Mouse (Mus musculus): ENCODE measurements around the gene Gm10318. TPM values are rescaled to one million over a fixed set of nuclear protein-coding genes. Genes with fewer than 3 reads are reported as not detected.

Gene Gm10318
- polyA plus RNA-seq, 1 experiment from 2014 or later: not detected

DNA sequence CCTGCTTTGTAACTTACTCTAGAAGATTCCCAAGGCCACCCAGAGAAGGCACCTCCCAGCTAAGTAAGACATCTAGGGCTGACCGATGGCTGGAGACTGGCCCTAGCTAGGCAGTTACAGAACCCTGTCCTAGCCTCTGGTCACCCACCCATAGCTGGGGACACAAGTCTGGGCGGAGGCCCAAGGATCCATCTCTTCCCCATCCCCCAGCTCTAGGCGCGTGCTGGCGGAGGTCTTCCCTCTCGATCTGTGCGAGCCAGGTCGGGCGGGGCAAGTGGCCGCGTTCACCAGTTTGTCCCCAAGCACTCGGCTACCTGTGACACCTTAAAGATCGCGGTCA is 49.2 kb downstream of the Gm10318 start:
- H3K27me3 ChIP-seq (replicated peaks; ENCODE audit: control insufficient read depth, insufficient read depth, low read length): peaks cover 10% of the 10 kb centered on the region
- peak; percentile 3; the same call in 1 of the 2 replicates for ATAC-seq (replicated peaks; ENCODE audit: low FRiP score)
- no peaks in the 10 kb centered on the region for H3K9me3 ChIP-seq (ENCODE audit: control insufficient read depth, low read length)
- H3K36me3 ChIP-seq (ENCODE audit: control insufficient read depth, insufficient read depth, low read length): no peaks in the 10 kb centered on the region
- 0 out of 2 replicates have a peak, but pooled peaks cover 2% of the 10 kb centered on the region for H3K4me1 ChIP-seq (replicated peaks; ENCODE audit: control insufficient read depth, insufficient read depth, low read length)
- peak overlapping the region; percentile 81 for H3K4me2 ChIP-seq
- peak overlapping the region; percentile 62 for H3K4me3 ChIP-seq (ENCODE audit: low read depth, low read length)
- H3K27ac ChIP-seq (ENCODE audit: low read depth, low read length): no peak overlapping the region
- no peak for DNase-seq (ENCODE audit: low spot score)
- WGBS: 3% methylated on average over 14 of the region's 14 CpGs
- peak overlapping the region; percentile 52 for H3K9ac ChIP-seq (ENCODE audit: low read depth, low read length)

DNA sequence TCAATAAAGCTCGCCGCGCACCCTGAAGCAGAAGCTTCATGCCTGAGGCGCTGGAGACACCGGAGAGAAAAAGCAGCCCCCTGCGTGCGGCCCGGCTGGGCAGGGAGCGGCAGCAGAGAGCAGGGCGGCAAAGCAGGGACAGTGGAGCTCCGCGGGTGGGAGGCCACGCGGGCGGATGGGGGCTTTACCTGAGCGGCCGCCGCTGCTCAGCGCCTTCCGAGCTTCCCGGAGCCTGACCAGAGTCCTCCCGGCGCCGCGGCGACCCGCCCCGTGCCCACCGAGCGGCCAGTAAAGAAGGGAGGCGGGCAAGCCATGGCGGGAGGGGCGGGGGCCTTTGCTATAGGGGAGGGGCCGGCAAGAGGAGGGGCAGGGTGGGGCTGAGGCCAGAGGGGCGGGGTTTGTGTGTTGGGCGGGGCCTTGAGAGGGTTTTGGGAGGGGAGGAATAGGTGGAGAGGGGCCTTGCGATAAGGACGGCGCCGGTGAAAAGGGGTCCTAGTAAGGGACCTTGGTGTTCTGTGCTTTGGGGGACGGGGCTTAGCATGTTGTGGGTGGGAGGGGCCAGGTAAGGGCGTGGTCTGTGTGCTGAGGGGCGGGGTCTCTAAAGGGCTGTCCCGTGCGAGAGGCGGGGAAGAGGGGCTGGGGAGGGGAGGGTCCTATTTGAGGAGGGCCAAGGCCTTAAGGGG is 49.7 kb downstream of the Gm10318 start, which contains the start of gene Lrrc3:
Gene Lrrc3 (minus strand): TSS at position 326 of the 683 bp plus-strand sequence.
- H3K9me3 ChIP-seq (ENCODE audit: control insufficient read depth, low read length): no peaks in the 10 kb centered on the region
- H3K4me1 ChIP-seq (replicated peaks; ENCODE audit: control insufficient read depth, insufficient read depth, low read length): 0 out of 2 replicates have a peak, but pooled peaks cover 2% of the 10 kb centered on the region
- H3K4me2 ChIP-seq: peak within 1 kb of the TSS; percentile 81
- H3K4me3 ChIP-seq (ENCODE audit: low read depth, low read length): peak within 1 kb of the TSS; percentile 62
- WGBS: 1% methylated on average over 43 of the region's 46 CpGs
- H3K27ac ChIP-seq (ENCODE audit: low read depth, low read length): no peak within 1 kb of the TSS
- peaks cover 10% of the 10 kb centered on the region for H3K27me3 ChIP-seq (replicated peaks; ENCODE audit: control insufficient read depth, insufficient read depth, low read length)
- DNase-seq (ENCODE audit: low spot score) (peak; percentile 86), ATAC-seq (replicated peaks; ENCODE audit: low FRiP score) (peak; percentile 80)
- no peaks in the 10 kb centered on the region for H3K36me3 ChIP-seq (ENCODE audit: control insufficient read depth, insufficient read depth, low read length)
- H3K9ac ChIP-seq (ENCODE audit: low read depth, low read length): peak within 1 kb of the TSS; percentile 52

DNA sequence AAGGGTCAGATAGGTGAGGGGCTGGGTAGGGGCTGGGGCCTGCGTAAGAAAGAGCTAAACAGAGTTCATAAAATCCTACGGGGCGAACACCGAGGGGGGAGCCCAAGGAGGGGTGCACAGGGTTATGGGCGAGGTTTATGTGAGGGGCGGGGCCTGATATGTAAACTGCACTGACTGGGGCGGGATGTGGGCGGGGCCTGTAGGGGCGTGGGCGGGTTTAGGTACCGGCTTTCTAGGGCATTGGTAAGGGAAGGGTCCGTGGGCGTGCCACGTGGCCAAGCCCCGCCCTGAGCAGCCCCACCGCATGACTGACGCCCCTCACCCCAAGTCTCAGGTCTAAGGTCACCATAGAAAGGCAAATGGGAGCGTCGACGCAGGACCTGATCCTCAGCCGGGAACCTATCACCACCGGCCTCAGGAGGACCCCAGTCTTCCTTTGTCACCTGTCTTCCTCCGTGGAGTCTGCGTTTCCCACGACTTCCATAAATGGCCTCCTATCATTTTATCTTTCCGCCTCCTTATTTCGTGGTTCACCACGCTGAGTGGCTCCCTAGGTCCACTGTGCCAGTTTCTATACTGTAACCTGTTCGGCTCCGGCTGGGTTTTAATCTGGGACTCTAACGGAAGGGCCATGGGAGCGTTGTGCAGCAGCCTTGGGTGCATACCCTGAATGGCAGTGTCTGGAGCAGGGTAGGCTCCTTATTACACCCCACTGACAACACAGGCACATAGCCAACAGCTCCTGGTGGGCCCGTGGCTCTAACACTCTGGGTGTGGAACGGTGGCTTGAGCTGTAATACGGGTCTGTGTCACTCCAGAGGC is 50.4 kb downstream of the Gm10318 start:
- no peak overlapping the region for H3K27ac ChIP-seq (ENCODE audit: low read depth, low read length)
- H3K4me3 ChIP-seq (ENCODE audit: low read depth, low read length): peak overlapping the region; percentile 62
- DNase-seq (ENCODE audit: low spot score) (peak; percentile 83), ATAC-seq (replicated peaks; ENCODE audit: low FRiP score) (peak; percentile 76)
- no peak overlapping the region for H3K9ac ChIP-seq (ENCODE audit: low read depth, low read length)
- no peaks in the 10 kb centered on the region for H3K9me3 ChIP-seq (ENCODE audit: control insufficient read depth, low read length)
- H3K4me2 ChIP-seq: peak overlapping the region; percentile 81
- H3K36me3 ChIP-seq (ENCODE audit: control insufficient read depth, insufficient read depth, low read length): no peaks in the 10 kb centered on the region
- H3K4me1 ChIP-seq (replicated peaks; ENCODE audit: control insufficient read depth, insufficient read depth, low read length): 0 out of 2 replicates have a peak, but pooled peaks cover 2% of the 10 kb centered on the region
- H3K27me3 ChIP-seq (replicated peaks; ENCODE audit: control insufficient read depth, insufficient read depth, low read length): peaks cover 10% of the 10 kb centered on the region
- 8% methylated on average over 35 of the region's 35 CpGs for WGBS

Other genes with a start within 250 kb of the Gm10318 start
- 249 and 271 TPM in 2 replicates for gene Sumo3, start 246.8 kb upstream of the Gm10318 start, polyA plus RNA-seq (2014; fragmentation: Nextera tagmentation; extraction: Ambion mirVana)
- gene Gm49325, start 246.7 kb upstream of the Gm10318 start, polyA plus RNA-seq (2014; fragmentation: Nextera tagmentation; extraction: Ambion mirVana): 1.8 and 4.5 TPM in 2 replicates
- gene Ube2g2, start 230.6 kb upstream of the Gm10318 start, polyA plus RNA-seq (2014; fragmentation: Nextera tagmentation; extraction: Ambion mirVana): 62.1 and 67.9 TPM in 2 replicates
- 0.16 TPM in 1 of 2 replicates, not detected in the other for gene Tspear, start 166.3 kb upstream of the Gm10318 start, polyA plus RNA-seq (2014; fragmentation: Nextera tagmentation; extraction: Ambion mirVana)
- gene Gm19402, start 162.1 kb upstream of the Gm10318 start, polyA plus RNA-seq (2014; fragmentation: Nextera tagmentation; extraction: Ambion mirVana): not detected in 2 replicates
- gene Gm9508, start 155.6 kb upstream of the Gm10318 start, polyA plus RNA-seq (2014; fragmentation: Nextera tagmentation; extraction: Ambion mirVana): not detected in 2 replicates
- not detected in 2 replicates for gene Gm10272, start 146.2 kb upstream of the Gm10318 start, polyA plus RNA-seq (2014; fragmentation: Nextera tagmentation; extraction: Ambion mirVana)
- gene Gm10024, start 141.4 kb upstream of the Gm10318 start, polyA plus RNA-seq (2014; fragmentation: Nextera tagmentation; extraction: Ambion mirVana): not detected in 2 replicates
- not detected in 2 replicates for gene Gm10142, start 137.1 kb upstream of the Gm10318 start, polyA plus RNA-seq (2014; fragmentation: Nextera tagmentation; extraction: Ambion mirVana)
- not detected in 2 replicates for gene Krtap12-1, start 132.3 kb upstream of the Gm10318 start, polyA plus RNA-seq (2014; fragmentation: Nextera tagmentation; extraction: Ambion mirVana)
- not detected in 2 replicates for gene Gm10100, start 126.4 kb upstream of the Gm10318 start, polyA plus RNA-seq (2014; fragmentation: Nextera tagmentation; extraction: Ambion mirVana)
- not detected in 2 replicates for gene Gm18596, start 110.2 kb upstream of the Gm10318 start, polyA plus RNA-seq (2014; fragmentation: Nextera tagmentation; extraction: Ambion mirVana)
- gene Gm9736, start 101.5 kb upstream of the Gm10318 start, polyA plus RNA-seq (2014; fragmentation: Nextera tagmentation; extraction: Ambion mirVana): not detected in 2 replicates
- not detected in 2 replicates for gene Gm3233, start 93.2 kb upstream of the Gm10318 start, polyA plus RNA-seq (2014; fragmentation: Nextera tagmentation; extraction: Ambion mirVana)
- not detected in 2 replicates for gene Gm3238, start 81.5 kb upstream of the Gm10318 start, polyA plus RNA-seq (2014; fragmentation: Nextera tagmentation; extraction: Ambion mirVana)
- gene Gm7138, start 75.9 kb upstream of the Gm10318 start, polyA plus RNA-seq (2014; fragmentation: Nextera tagmentation; extraction: Ambion mirVana): not detected in 2 replicates
- not detected in 2 replicates for gene Gm3250, start 70.3 kb upstream of the Gm10318 start, polyA plus RNA-seq (2014; fragmentation: Nextera tagmentation; extraction: Ambion mirVana)
- gene Gm7137, start 64.7 kb upstream of the Gm10318 start, polyA plus RNA-seq (2014; fragmentation: Nextera tagmentation; extraction: Ambion mirVana): not detected in 2 replicates
- not detected in 2 replicates for gene Gm9639, start 57.8 kb upstream of the Gm10318 start, polyA plus RNA-seq (2014; fragmentation: Nextera tagmentation; extraction: Ambion mirVana)
- gene Gm19668, start 53.7 kb upstream of the Gm10318 start, polyA plus RNA-seq (2014; fragmentation: Nextera tagmentation; extraction: Ambion mirVana): not detected in 2 replicates
- not detected in 2 replicates for gene Gm9507, start 41.0 kb upstream of the Gm10318 start, polyA plus RNA-seq (2014; fragmentation: Nextera tagmentation; extraction: Ambion mirVana)
- gene Gm2696, start 38.2 kb upstream of the Gm10318 start, polyA plus RNA-seq (2014; fragmentation: Nextera tagmentation; extraction: Ambion mirVana): not detected in 2 replicates
- gene Krtap10-4, start 25.8 kb upstream of the Gm10318 start, polyA plus RNA-seq (2014; fragmentation: Nextera tagmentation; extraction: Ambion mirVana): not detected in 2 replicates
- gene Krtap10-10, start 16.9 kb upstream of the Gm10318 start, polyA plus RNA-seq (2014; fragmentation: Nextera tagmentation; extraction: Ambion mirVana): not detected in 2 replicates
- not detected in 2 replicates for gene Gm36176, start 6.1 kb upstream of the Gm10318 start, polyA plus RNA-seq (2014; fragmentation: Nextera tagmentation; extraction: Ambion mirVana)
- not detected in 2 replicates for gene Gm3285, start 9.1 kb downstream of the Gm10318 start, polyA plus RNA-seq (2014; fragmentation: Nextera tagmentation; extraction: Ambion mirVana)
- gene Lrrc3, start 49.7 kb downstream of the Gm10318 start, polyA plus RNA-seq (2014; fragmentation: Nextera tagmentation; extraction: Ambion mirVana): 8.2 and 10.0 TPM in 2 replicates
- gene Trpm2, start 117.7 kb downstream of the Gm10318 start, polyA plus RNA-seq (2014; fragmentation: Nextera tagmentation; extraction: Ambion mirVana): 1.2 TPM in 2 replicates
- gene 1810043G02Rik, start 125.7 kb downstream of the Gm10318 start, polyA plus RNA-seq (2014; fragmentation: Nextera tagmentation; extraction: Ambion mirVana): 12.1 and 12.8 TPM in 2 replicates
- gene Pfkl, start 157.2 kb downstream of the Gm10318 start, polyA plus RNA-seq (2014; fragmentation: Nextera tagmentation; extraction: Ambion mirVana): 245 and 255 TPM in 2 replicates
- gene Dnmt3l, start 189.1 kb downstream of the Gm10318 start, polyA plus RNA-seq (2014; fragmentation: Nextera tagmentation; extraction: Ambion mirVana): not detected in 2 replicates
- 0.16 and 0.51 TPM in 2 replicates for gene Aire, start 190.8 kb downstream of the Gm10318 start, polyA plus RNA-seq (2014; fragmentation: Nextera tagmentation; extraction: Ambion mirVana)
- 3.5 and 4.2 TPM in 2 replicates for gene Icosl, start 216.4 kb downstream of the Gm10318 start, polyA plus RNA-seq (2014; fragmentation: Nextera tagmentation; extraction: Ambion mirVana)

Data from liver, embryonic 11.5 days (tissue).